Comparison of ENCODE assay signal across 25 mouse cellular contexts in the genomic region with DNA sequence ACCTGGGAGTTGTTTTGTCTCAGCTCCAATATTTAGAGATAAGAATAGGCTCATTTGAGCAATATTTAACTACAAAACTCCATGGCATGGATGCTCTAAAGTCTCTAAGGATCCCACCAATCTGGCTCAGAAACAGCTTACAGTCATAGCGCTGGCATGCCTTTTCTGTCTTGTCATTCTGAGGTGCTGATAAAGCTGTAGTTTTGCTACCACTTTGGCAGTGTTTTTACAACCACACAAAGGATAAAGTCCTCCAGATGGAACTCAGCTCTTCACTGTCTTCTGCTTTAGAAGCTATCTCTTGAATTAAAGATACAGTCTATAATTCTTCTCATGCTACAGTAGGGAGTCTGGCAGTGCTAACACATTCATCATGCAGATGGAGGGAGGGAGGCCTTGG. TPM values are rescaled to one million over a fixed set of nuclear protein-coding genes. Genes with fewer than 3 reads are reported as not detected.
DNase-seq lines count a peak whose midpoint lies in the region; ATAC-seq lines count a peak whose summit lies in the region.
"Had no signal": no experiment of that assay in that cellular context is flagged by ENCODE, and none has a peak within 500 bp of the region (broad histone marks: within the 10 kb centered on the region; RNA-seq: fewer than 3 reads in every experiment).

No protein-coding gene starts in this region.

- no peak overlapping the region for H3K4me2 ChIP-seq in intestine, embryonic 15.5 days (replicated peaks)
- H3K4me2 ChIP-seq: embryonic facial prominence, embryonic 12.5 days; forebrain, embryonic 13.5 days; forebrain, embryonic 15.5 days had no signal

- no peak overlapping the region for H3K27ac ChIP-seq in intestine, embryonic 15.5 days
- H3K27ac ChIP-seq: embryonic facial prominence, embryonic 10.5 days; embryonic facial prominence, embryonic 12.5 days; forebrain, embryonic 13.5 days; forebrain, embryonic 15.5 days had no signal

- peak; percentile 85 for ATAC-seq in frontal cortex, adult (ENCODE audit: low TSS enrichment)
- no peak for ATAC-seq in intestine, embryonic 15.5 days
- ATAC-seq: activated CD4-positive, CD25-positive, alpha-beta regulatory T cell, adult 4 months; CD4-positive, CD25-positive, alpha-beta regulatory T cell, adult 4 months; forebrain, embryonic 13.5 days; forebrain, embryonic 15.5 days; Patski had no signal

- H3K9me3 ChIP-seq in intestine, embryonic 15.5 days = no peaks in the 10 kb centered on the region
- H3K9me3 ChIP-seq: embryonic facial prominence, embryonic 10.5 days; embryonic facial prominence, embryonic 12.5 days; forebrain, embryonic 13.5 days; forebrain, embryonic 15.5 days had no signal

- intact Hi-C loops in heart, postnatal 36 days (cut with DNase I) = no loop called here

- H3K9ac ChIP-seq in intestine, embryonic 15.5 days = no peak overlapping the region
- H3K9ac ChIP-seq: embryonic facial prominence, embryonic 12.5 days; forebrain, embryonic 13.5 days; forebrain, embryonic 15.5 days had no signal

- H3K4me1 ChIP-seq in intestine, embryonic 15.5 days (replicated peaks) = no peaks in the 10 kb centered on the region; the same call in 1 of the 2 replicates

- DNase-seq in frontal cortex, postnatal 10 days (ENCODE audit: low spot score in 2 of 2) = no peak
- peak; percentile 27 for DNase-seq in heart, adult 11 months
- DNase-seq in heart, postnatal 36 days = no peak
- DNase-seq in brain, adult 2 months (ENCODE audit: low read depth, low spot score) = peak; percentile 50
- DNase-seq in adrenal gland, postnatal 10 days = no peak
- DNase-seq: adrenal gland, adult 8-10 months; adrenal gland, postnatal 25 days; B cell, adult 2 months; cerebellum, adult 11-12 months; cerebellum, adult 2 months; cerebellum, adult 9-10 months; cerebellum, postnatal 10 days; cerebellum, postnatal 25 days had no signal

- 85% methylated on average over 1 of the region's 1 CpGs for WGBS in intestine, embryonic 15.5 days

- no peaks in the 10 kb centered on the region for H3K36me3 ChIP-seq in intestine, embryonic 15.5 days
- H3K36me3 ChIP-seq: embryonic facial prominence, embryonic 10.5 days; embryonic facial prominence, embryonic 12.5 days; forebrain, embryonic 15.5 days; G1E had no signal

- H3K27me3 ChIP-seq in intestine, embryonic 15.5 days (replicated peaks) = no peaks in the 10 kb centered on the region
- H3K27me3 ChIP-seq: CH12.LX; embryonic facial prominence, embryonic 12.5 days; forebrain, embryonic 13.5 days; forebrain, embryonic 15.5 days; Patski had no signal

- no peak overlapping the region for H3K4me3 ChIP-seq in intestine, embryonic 15.5 days (replicated peaks)
- H3K4me3 ChIP-seq: embryonic facial prominence, embryonic 10.5 days; embryonic facial prominence, embryonic 12.5 days; erythroblast, embryonic 14.5 days; forebrain, embryonic 13.5 days; forebrain, embryonic 15.5 days had no signal

RNA-seq across cellular contexts. Expression of a gene that starts 56.6 kb away (rescaled TPM):
- under 1 TPM; 0.46 to 0.56 TPM for total RNA-seq in heart, postnatal 36 days (2021)
- polyA plus RNA-seq in intestine, embryonic 15.5 days (2015; fragmentation: Nextera tagmentation; extraction: Ambion mirVana) = 7.5 and 9.2 TPM in 2 replicates
- total RNA-seq in adrenal gland, postnatal 10 days (2021) = 10 to 100 TPM; 11.0 to 15.3 TPM
- polyA plus RNA-seq: erythroblast, embryonic 14.5 days; G1E had no signal

Comparison
In these comparisons a context has a peak if more than half of its experiments do, and no peak if none do; other contexts are left out.
1. DNase-seq: peak in heart, adult 11 months (single experiment) and brain, adult 2 months (single experiment); none in frontal cortex, postnatal 10 days (0 of 2), heart, postnatal 36 days (0 of 2) and adrenal gland, postnatal 10 days (single experiment).
2. RNA of a gene that starts 56.6 kb away (total RNA-seq): 11.0 to 15.3 TPM in adrenal gland, postnatal 10 days; 0.46 to 0.56 TPM in heart, postnatal 36 days; every median in the first group is over 4 times any median in the second.